Mouse (Mus musculus): Measurements from ENCODE around the gene Lrtm2. TPM values are rescaled to one million over a fixed set of nuclear protein-coding genes. Genes with fewer than 3 reads are reported as not detected.

The Lrtm2 gene
- polyA plus RNA-seq, 1 experiment from 2014 or later, result 0.08 TPM

DNA sequence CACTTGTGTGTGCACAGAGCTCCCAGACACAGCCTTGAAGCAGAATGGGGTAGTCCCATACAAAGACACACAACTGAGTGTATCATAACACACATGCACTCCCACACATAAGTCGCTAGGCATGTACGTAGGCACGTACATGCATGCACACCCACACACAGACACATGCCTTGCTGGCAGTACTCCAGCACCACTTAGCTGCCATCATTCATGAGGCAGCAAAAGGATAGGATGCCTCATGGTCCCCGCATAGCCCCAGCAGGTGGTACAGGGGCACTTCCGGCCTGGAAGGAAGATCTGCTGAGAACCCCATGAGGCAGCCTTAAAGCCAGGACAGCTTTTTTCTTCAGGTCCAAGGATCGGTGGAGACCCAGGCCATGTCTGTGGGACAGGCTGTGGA lies 4.6 kb downstream of the Lrtm2 start:
- Histone ChIP-seq H3K9ac (ENCODE audit: low read length) (no peak overlapping the region), H3K27ac (replicated peaks) (no peak overlapping the region), H3K36me3 (ENCODE audit: control insufficient read depth, insufficient read depth, low read length) (no peaks in the 10 kb centered on the region), H3K27me3 (ENCODE audit: control insufficient read depth, insufficient read depth, low read length) (peaks cover 2% of the 10 kb centered on the region; the same call in 1 of the 2 replicates), H3K4me1 (replicated peaks; ENCODE audit: control insufficient read depth, insufficient read depth) (0 out of 2 replicates have a peak, but pooled peaks cover 2% of the 10 kb centered on the region), H3K9me3 (ENCODE audit: control insufficient read depth, low read length) (no peaks in the 10 kb centered on the region), H3K4me2 (replicated peaks; ENCODE audit: low read depth) (no peak overlapping the region), H3K4me3 (ENCODE audit: low read depth, low read length) (no peak overlapping the region)
- DNase-seq (ENCODE audit: low spot score) (no peak), ATAC-seq (ENCODE audit: low FRiP score, low TSS enrichment) (no peak)
- 68% methylated on average over 6 of the region's 6 CpGs for WGBS
- TF ChIP-seq EP300 (optimal IDR thresholded peaks at IDR 0.05), result no peak

DNA sequence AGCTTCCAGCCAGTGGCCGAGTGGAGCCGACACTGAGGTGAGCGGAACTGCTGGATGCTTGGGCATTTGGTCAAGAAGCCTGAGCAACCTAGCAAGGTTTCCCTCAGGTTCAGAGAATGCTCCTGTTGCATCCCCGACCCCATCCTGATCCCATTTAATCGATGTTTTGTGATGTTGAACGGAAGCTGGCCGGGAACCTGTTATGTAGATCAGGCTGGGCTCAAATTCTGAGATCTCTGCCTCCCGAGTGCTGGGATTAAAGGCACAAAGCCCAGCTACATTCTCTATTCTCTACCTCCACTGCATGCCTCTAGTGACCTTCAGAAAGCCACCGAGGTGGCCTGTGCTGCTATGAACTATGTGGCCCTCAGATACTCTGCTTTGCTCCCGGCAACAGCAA lies 5.8 kb downstream of the Lrtm2 start:
- H3K4me3 ChIP-seq (ENCODE audit: low read depth, low read length), result no peak overlapping the region
- 0 out of 2 replicates have a peak, but pooled peaks cover 2% of the 10 kb centered on the region for H3K4me1 ChIP-seq (replicated peaks; ENCODE audit: control insufficient read depth, insufficient read depth)
- no peak overlapping the region for H3K4me2 ChIP-seq (replicated peaks; ENCODE audit: low read depth)
- TF ChIP-seq EP300 (optimal IDR thresholded peaks at IDR 0.05), result no peak
- no peak for TF ChIP-seq CTCF (IDR thresholded peaks at IDR 0.05; ENCODE audit: low read depth)
- H3K9me3 ChIP-seq (ENCODE audit: control insufficient read depth, low read length), result no peaks in the 10 kb centered on the region
- no peaks in the 10 kb centered on the region for H3K36me3 ChIP-seq (ENCODE audit: control insufficient read depth, insufficient read depth, low read length)
- no peak for ATAC-seq (ENCODE audit: low FRiP score, low TSS enrichment)
- no peak for DNase-seq (ENCODE audit: low spot score)
- no peak overlapping the region for H3K9ac ChIP-seq (ENCODE audit: low read length)
- 59% methylated on average over 10 of the region's 10 CpGs for WGBS
- H3K27ac ChIP-seq (replicated peaks), result no peak overlapping the region
- no peaks in the 10 kb centered on the region for H3K27me3 ChIP-seq (ENCODE audit: control insufficient read depth, insufficient read depth, low read length)

DNA sequence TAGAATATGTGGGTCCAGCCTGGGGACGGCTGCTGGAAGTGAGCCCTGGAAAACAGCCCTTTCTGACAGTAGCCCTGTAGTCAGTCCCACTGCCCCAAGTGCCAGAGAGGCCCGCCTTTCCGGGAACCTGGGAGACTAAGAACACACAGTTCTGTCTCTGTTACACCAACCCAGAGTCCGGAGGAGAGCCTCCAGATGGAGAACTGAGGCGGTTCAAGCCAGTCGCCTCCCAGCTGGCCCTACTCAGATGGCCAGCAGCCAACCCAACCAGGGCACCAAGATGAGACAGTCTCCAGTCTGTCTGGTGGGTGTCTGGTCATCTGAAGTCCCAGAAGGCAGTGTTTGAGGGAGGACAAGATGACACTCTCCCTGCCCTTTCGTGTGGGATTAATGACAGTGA lies 8.8 kb downstream of the Lrtm2 start:
- ATAC-seq (ENCODE audit: low FRiP score, low TSS enrichment) (no peak), DNase-seq (ENCODE audit: low spot score) (no peak)
- Histone ChIP-seq H3K4me3 (ENCODE audit: low read depth, low read length) (no peak overlapping the region), H3K9ac (ENCODE audit: low read length) (no peak overlapping the region), H3K4me1 (replicated peaks; ENCODE audit: control insufficient read depth, insufficient read depth) (no peaks in the 10 kb centered on the region), H3K27me3 (ENCODE audit: control insufficient read depth, insufficient read depth, low read length) (no peaks in the 10 kb centered on the region), H3K27ac (replicated peaks) (no peak overlapping the region), H3K4me2 (replicated peaks; ENCODE audit: low read depth) (no peak overlapping the region), H3K9me3 (ENCODE audit: control insufficient read depth, low read length) (no peaks in the 10 kb centered on the region), H3K36me3 (ENCODE audit: control insufficient read depth, insufficient read depth, low read length) (no peaks in the 10 kb centered on the region)
- WGBS, result 64% methylated on average over 7 of the region's 7 CpGs
- no peak for TF ChIP-seq CTCF (IDR thresholded peaks at IDR 0.05; ENCODE audit: low read depth)
- TF ChIP-seq EP300 (optimal IDR thresholded peaks at IDR 0.05), result no peak

DNA sequence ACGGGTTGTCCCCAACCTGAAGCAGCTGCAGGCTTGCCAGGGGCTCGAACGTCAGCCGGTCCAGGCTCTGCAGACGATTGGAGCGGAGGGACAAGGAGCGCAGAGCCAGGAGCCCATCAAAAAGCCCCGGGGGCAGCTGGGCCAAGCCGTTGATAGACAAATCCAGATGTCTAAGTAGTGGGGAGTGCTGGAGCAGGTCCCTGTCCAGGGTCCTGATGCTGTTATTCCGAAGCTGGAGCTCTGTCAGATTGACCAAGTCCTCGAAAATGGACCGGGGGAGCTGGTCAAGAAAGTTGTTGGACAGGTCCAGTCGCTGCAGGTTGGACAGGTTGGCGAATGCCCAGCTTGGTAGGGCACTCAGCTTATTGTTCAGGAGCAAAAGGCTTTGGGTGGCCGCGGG lies 10.1 kb downstream of the Lrtm2 start:
- ATAC-seq (ENCODE audit: low FRiP score, low TSS enrichment), result no peak
- Histone ChIP-seq H3K36me3 (ENCODE audit: control insufficient read depth, insufficient read depth, low read length) (no peaks in the 10 kb centered on the region), H3K9ac (ENCODE audit: low read length) (no peak overlapping the region), H3K4me3 (ENCODE audit: low read depth, low read length) (no peak overlapping the region), H3K4me1 (replicated peaks; ENCODE audit: control insufficient read depth, insufficient read depth) (no peaks in the 10 kb centered on the region), H3K27ac (replicated peaks) (no peak overlapping the region), H3K27me3 (ENCODE audit: control insufficient read depth, insufficient read depth, low read length) (no peaks in the 10 kb centered on the region), H3K9me3 (ENCODE audit: control insufficient read depth, low read length) (no peaks in the 10 kb centered on the region), H3K4me2 (replicated peaks; ENCODE audit: low read depth) (no peak overlapping the region)
- 29% methylated on average over 16 of the region's 16 CpGs for WGBS
- DNase-seq (ENCODE audit: low spot score), result peak; percentile 61
- no peak for TF ChIP-seq CTCF (IDR thresholded peaks at IDR 0.05; ENCODE audit: low read depth)
- TF ChIP-seq EP300 (optimal IDR thresholded peaks at IDR 0.05), result no peak

DNA sequence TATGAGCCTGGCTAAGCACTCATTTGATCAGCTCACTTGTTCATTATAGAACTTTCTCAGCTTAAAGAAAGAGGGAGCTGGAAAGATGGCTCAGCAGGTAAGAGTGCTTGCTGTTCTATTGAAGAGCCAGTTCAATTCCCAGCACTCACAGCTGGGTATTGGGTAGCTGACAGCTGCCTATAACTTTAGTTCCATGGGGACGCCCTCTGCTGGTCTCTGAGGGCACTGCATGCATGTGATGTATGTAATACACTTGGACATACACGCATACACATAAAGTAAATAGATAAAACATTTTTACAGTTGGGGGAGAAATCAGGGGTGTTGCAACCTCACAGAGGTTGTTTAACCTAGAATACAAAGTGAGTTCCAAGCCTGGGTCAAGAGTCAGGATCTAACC lies 11.2 kb downstream of the Lrtm2 start:
- no peak for DNase-seq (ENCODE audit: low spot score)
- TF ChIP-seq CTCF (IDR thresholded peaks at IDR 0.05; ENCODE audit: low read depth), result peak; percentile 33
- no peak for TF ChIP-seq EP300 (optimal IDR thresholded peaks at IDR 0.05)

DNA sequence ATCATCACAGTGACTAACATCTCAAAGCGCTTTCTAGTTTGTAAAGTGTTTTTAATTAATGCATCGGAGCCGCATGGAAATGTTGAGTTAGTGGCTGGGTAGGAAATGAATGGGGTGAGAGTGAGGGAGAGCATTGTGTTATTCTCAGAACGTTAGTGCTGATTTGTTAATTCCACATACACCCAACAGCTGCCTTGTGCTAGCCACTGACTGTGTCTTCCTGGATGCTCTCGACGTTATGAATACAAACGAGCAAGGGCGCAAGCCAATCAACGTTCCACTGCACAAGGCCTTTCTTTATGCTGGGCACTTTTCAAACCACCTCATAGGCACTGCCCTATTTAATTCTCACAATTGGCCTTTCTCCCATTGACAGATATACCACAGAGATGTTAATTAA lies 11.8 kb downstream of the Lrtm2 start:
- no peaks in the 10 kb centered on the region for H3K36me3 ChIP-seq (ENCODE audit: control insufficient read depth, insufficient read depth, low read length)
- no peak for TF ChIP-seq EP300 (optimal IDR thresholded peaks at IDR 0.05)
- TF ChIP-seq CTCF (IDR thresholded peaks at IDR 0.05; ENCODE audit: low read depth), result no peak
- H3K9me3 ChIP-seq (ENCODE audit: control insufficient read depth, low read length), result no peaks in the 10 kb centered on the region
- H3K27ac ChIP-seq (replicated peaks), result no peak overlapping the region
- H3K9ac ChIP-seq (ENCODE audit: low read length), result no peak overlapping the region
- no peaks in the 10 kb centered on the region for H3K27me3 ChIP-seq (ENCODE audit: control insufficient read depth, insufficient read depth, low read length)
- no peak overlapping the region for H3K4me2 ChIP-seq (replicated peaks; ENCODE audit: low read depth)
- ATAC-seq (ENCODE audit: low FRiP score, low TSS enrichment) (no peak), DNase-seq (ENCODE audit: low spot score) (no peak)
- WGBS, result 85% methylated on average over 9 of the region's 9 CpGs
- no peak overlapping the region for H3K4me3 ChIP-seq (ENCODE audit: low read depth, low read length)
- no peaks in the 10 kb centered on the region for H3K4me1 ChIP-seq (replicated peaks; ENCODE audit: control insufficient read depth, insufficient read depth)

More for the DNA sequence above, 11.2 kb downstream of the Lrtm2 start:
- no peak for ATAC-seq (ENCODE audit: low FRiP score, low TSS enrichment)
- H3K36me3 ChIP-seq (ENCODE audit: control insufficient read depth, insufficient read depth, low read length), result no peaks in the 10 kb centered on the region
- no peaks in the 10 kb centered on the region for H3K27me3 ChIP-seq (ENCODE audit: control insufficient read depth, insufficient read depth, low read length)
- WGBS, result 75% methylated on average over 2 of the region's 2 CpGs
- H3K4me3 ChIP-seq (ENCODE audit: low read depth, low read length), result no peak overlapping the region
- H3K9me3 ChIP-seq (ENCODE audit: control insufficient read depth, low read length), result no peaks in the 10 kb centered on the region
- H3K9ac ChIP-seq (ENCODE audit: low read length), result no peak overlapping the region
- H3K4me1 ChIP-seq (replicated peaks; ENCODE audit: control insufficient read depth, insufficient read depth), result no peaks in the 10 kb centered on the region
- H3K4me2 ChIP-seq (replicated peaks; ENCODE audit: low read depth), result no peak overlapping the region
- H3K27ac ChIP-seq (replicated peaks), result no peak overlapping the region

Data from stomach, postnatal 0 days (tissue).